Mouse (Mus musculus) layer of hippocampus, adult 9-10 months (tissue): ENCODE measurements at regions not wholly inside any gene's neighbourhood (a gene's known extent, or its start where the extent isn't known, plus 50 kb on each side); places are given as distances from the start of the nearest gene placed in this dataset.

Source experiments
- DNase-seq: peaks from one replicate; pipeline ENCODE4 v3.0.0; 2022; ENCODE audit warnings: low spot score

- no peak for DNase-seq
Measured at GRCm38 (mm10) chr1:138343451-138343850, 69.9 kb downstream of the Atp6v1g3 start.

- DNase-seq, result no peak
Measured at GRCm38 (mm10) chr1:138344920-138345319, 71.4 kb downstream of the Atp6v1g3 start.

- no peak for DNase-seq
Measured at GRCm38 (mm10) chr1:138345992-138346391, 72.5 kb downstream of the Atp6v1g3 start.

- no peak for DNase-seq
Measured at GRCm38 (mm10) chr1:138346904-138347303, 73.4 kb downstream of the Atp6v1g3 start.

GRCm38 (mm10) chr1:138348447-138348846 is 74.9 kb downstream of the Atp6v1g3 start:
- no peak for DNase-seq

- no peak for DNase-seq
Measured at GRCm38 (mm10) chr1:138349099-138349498, 75.6 kb downstream of the Atp6v1g3 start.

GRCm38 (mm10) chr1:138356407-138356806 is 82.9 kb downstream of the Atp6v1g3 start:
- no peak for DNase-seq

GRCm38 (mm10) chr1:138362684-138363472 is 89.3 kb downstream of the Atp6v1g3 start:
- no peak for DNase-seq

GRCm38 (mm10) chr1:138369953-138370482 is 96.5 kb downstream of the Atp6v1g3 start:
- no peak for DNase-seq

- DNase-seq, result no peak
Measured at GRCm38 (mm10) chr1:138371474-138371873, 97.9 kb downstream of the Atp6v1g3 start.

- no peak for DNase-seq
Measured at GRCm38 (mm10) chr1:138384146-138384545, 110.6 kb downstream of the Atp6v1g3 start.

GRCm38 (mm10) chr1:138385156-138385841 is 111.8 kb downstream of the Atp6v1g3 start:
- DNase-seq, result no peak

- DNase-seq, result no peak
Measured at GRCm38 (mm10) chr1:138386001-138386400, 112.5 kb downstream of the Atp6v1g3 start.

- peak; percentile 17 for DNase-seq
Measured at GRCm38 (mm10) chr1:138388634-138389033, 115.1 kb downstream of the Atp6v1g3 start.

- no peak for DNase-seq
Measured at GRCm38 (mm10) chr1:138389676-138390075, 116.1 kb downstream of the Atp6v1g3 start.

GRCm38 (mm10) chr1:138418610-138419009 is 145.1 kb downstream of the Atp6v1g3 start:
- DNase-seq, result no peak

- no peak for DNase-seq
Measured at GRCm38 (mm10) chr1:138427416-138427815, 153.9 kb downstream of the Atp6v1g3 start.
